Mouse (Mus musculus) neural tube, embryonic 11.5 days (tissue): ENCODE data around the gene Epha6. TPM values are rescaled to one million over a fixed set of nuclear protein-coding genes. Genes with fewer than 3 reads are reported as not detected.

ENCODE experiments used
- ATAC-seq: fragments of 200-750 bp; cut with Nextera tagmentation; 2 replicates; pipeline ENCODE4 v1.8.0; 2017; ENCODE audit warnings: moderate number of reproducible peaks, mild to moderate bottlenecking, moderate TSS enrichment, moderate library complexity; ENCODE audit not compliant: insufficient read depth, low FRiP score, low TSS enrichment
- DNase-seq: peaks from one replicate; pipeline ENCODE4 v3.0.0-alpha.2; 2015; ENCODE audit warnings: low spot score
- H3K27ac ChIP-seq: fragments of 300-500 bp; sonication (generic); 2 replicates; pipeline ENCODE4 v1.5.1; 2014; ENCODE audit warnings: low read depth, mild to moderate bottlenecking, low read length
- H3K27me3 ChIP-seq: fragments of 300-500 bp; sonication (generic); 2 replicates; pipeline ENCODE4 v1.6.1; 2014; ENCODE audit warnings: mild to moderate bottlenecking, low read length, mixed read lengths; ENCODE audit not compliant: control insufficient read depth, insufficient read depth
- H3K36me3 ChIP-seq: fragments of 300-500 bp; sonication (generic); 2 replicates; pipeline ENCODE4 v1.6.1; 2014; ENCODE audit warnings: mild to moderate bottlenecking, low read length, moderate library complexity, mixed read lengths; ENCODE audit not compliant: control insufficient read depth, insufficient read depth
- H3K4me1 ChIP-seq: fragments of 300-500 bp; sonication (generic); 2 replicates; pipeline ENCODE4 v1.6.1; 2014; ENCODE audit warnings: low read length, mixed read lengths; ENCODE audit not compliant: control insufficient read depth, insufficient read depth
- H3K4me2 ChIP-seq: fragments of 300-500 bp; sonication (generic); 2 replicates; pipeline ENCODE4 v1.6.1; 2014; ENCODE audit warnings: low read depth, mild to moderate bottlenecking, moderate library complexity
- H3K4me3 ChIP-seq: fragments of 300-500 bp; sonication (generic); 2 replicates; pipeline ENCODE4 v1.5.1; 2014; ENCODE audit warnings: low read depth, low read length
- H3K9ac ChIP-seq: fragments of 300-500 bp; sonication (generic); 2 replicates; pipeline ENCODE4 v1.6.1; 2014; ENCODE audit warnings: mild to moderate bottlenecking, low read length
- H3K9me3 ChIP-seq: fragments of 300-500 bp; sonication (generic); 2 replicates; pipeline ENCODE4 v1.6.1; 2016; ENCODE audit warnings: low read length; ENCODE audit not compliant: control insufficient read depth
- WGBS: fragments of 180-500 bp; shearing (Covaris S2); extraction: QIAGEN DNeasy Blood & Tissue Kit; methylation state at CpG from one replicate; pipeline ENCODE4 v1.1.7; 2014; 5-methylcytosine and 5-hydroxymethylcytosine counted together
- microRNA-seq: library from miRNA; unstranded; fragments of <30 nt; microRNA quantifications from one replicate; pipeline ENCODE4, GENCODE M21; 2016
- polyA plus RNA-seq: library from polyadenylated mRNA; unstranded; fragments of >200 nt; fragmentation: Nextera tagmentation; extraction: Ambion mirVana; gene quantifications from 2 replicates; pipeline ENCODE4 v1.2.1, GENCODE M21; 2014

Gene Epha6
- polyA plus RNA-seq, 1 experiment from 2014 or later = 1.2 TPM

DNA sequence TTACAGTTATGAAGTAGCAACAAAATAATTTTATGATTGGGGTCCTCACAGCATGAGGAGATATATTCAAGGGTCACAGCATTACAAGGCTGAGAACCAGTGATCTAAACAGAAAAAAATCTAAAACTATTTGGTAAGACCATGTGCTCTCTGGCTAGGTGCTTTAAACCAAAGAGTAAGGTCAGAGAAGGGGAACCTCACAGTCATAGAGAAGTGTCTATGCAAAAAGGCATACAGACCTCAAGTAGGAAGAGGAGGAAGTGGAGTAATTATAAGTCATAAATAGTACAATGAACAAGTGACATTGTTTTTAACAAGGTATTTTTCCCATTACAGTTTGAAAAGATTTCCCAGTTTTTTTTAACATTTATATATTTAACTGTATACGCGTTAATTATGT lies 983.8 kb downstream of the Epha6 start:
- Histone ChIP-seq H3K9ac (no peak overlapping the region), H3K4me2 (no peak overlapping the region), H3K9me3 (no peaks in the 10 kb centered on the region), H3K4me1 (no peaks in the 10 kb centered on the region), H3K36me3 (no peaks in the 10 kb centered on the region), H3K4me3 (no peak overlapping the region), H3K27me3 (no peaks in the 10 kb centered on the region), H3K27ac (no peak overlapping the region)
- 92% methylated on average over 2 of the region's 2 CpGs for WGBS
- ATAC-seq (no peak), DNase-seq (no peak)

DNA sequence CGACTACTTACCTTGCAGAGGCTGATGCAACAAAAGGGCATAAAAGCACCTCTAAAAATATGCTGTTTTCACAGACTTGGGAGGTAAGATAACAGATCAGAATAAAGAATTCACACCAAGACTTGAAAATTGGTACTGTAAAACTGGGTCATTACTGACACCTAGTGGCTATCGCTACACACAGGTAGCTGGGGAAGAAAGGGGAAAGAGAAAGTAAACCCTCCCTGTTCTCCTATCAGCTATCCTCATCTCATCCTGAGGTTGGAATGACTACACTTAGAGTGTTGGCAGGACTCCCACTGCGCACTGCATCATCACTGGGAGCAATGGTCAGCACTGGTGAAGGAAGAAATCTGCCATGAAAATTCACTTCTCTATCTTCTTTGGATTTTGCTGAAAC lies 988.2 kb downstream of the Epha6 start:
- no peaks in the 10 kb centered on the region for H3K9me3 ChIP-seq
- 41% methylated on average over 3 of the region's 3 CpGs for WGBS
- H3K27me3 ChIP-seq = no peaks in the 10 kb centered on the region
- DNase-seq (no peak), ATAC-seq (peak; percentile 65)
- H3K4me2 ChIP-seq = no peak overlapping the region
- no peak overlapping the region for H3K27ac ChIP-seq
- no peaks in the 10 kb centered on the region for H3K36me3 ChIP-seq
- no peak overlapping the region for H3K9ac ChIP-seq
- H3K4me3 ChIP-seq = no peak overlapping the region
- H3K4me1 ChIP-seq = no peaks in the 10 kb centered on the region

DNA sequence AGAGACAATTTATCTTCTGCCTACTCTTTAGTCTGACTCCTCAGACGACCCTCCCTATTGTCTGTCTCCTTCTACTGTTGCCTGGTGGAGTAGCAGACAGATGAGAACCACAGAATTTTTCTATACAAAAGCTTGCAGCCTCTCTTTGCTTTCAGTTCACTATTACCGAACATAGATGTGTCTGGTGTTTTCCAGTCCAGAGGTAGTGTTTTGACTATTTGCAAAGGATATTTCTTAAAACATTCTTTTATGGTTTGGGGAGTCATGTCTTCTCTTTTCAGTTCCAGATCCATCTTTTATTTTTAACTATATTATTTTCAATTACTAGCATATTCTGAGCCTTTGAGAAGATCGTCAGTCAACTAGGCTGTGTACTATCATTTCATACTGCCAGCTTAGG lies 989.7 kb downstream of the Epha6 start:
- no peaks in the 10 kb centered on the region for H3K9me3 ChIP-seq
- 73% methylated on average over 3 of the region's 3 CpGs for WGBS
- H3K27ac ChIP-seq = no peak overlapping the region
- H3K36me3 ChIP-seq = no peaks in the 10 kb centered on the region
- H3K4me1 ChIP-seq = no peaks in the 10 kb centered on the region
- no peak overlapping the region for H3K4me3 ChIP-seq
- DNase-seq (no peak), ATAC-seq (no peak)
- H3K9ac ChIP-seq = no peak overlapping the region
- no peaks in the 10 kb centered on the region for H3K27me3 ChIP-seq
- no peak overlapping the region for H3K4me2 ChIP-seq

DNA sequence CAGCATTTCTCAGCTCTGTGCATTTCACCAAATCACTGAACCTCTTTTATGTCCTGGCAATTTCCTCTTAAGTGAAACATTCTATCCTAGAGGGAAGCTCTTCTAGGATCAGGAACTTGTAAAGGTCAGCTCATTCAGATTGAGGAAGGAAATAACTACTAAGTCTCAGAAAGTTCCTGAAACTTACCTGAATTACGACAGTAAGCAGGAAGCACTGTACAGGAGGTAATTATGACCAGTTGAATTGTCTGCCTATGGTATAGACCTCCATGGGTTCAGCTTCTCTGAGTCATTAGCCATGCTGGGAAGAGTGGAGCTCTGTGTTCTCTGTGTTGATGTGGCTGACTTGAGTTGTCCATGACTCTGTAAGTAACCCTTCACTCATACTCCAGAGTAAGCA lies 994.6 kb downstream of the Epha6 start:
- no peak for ATAC-seq
- WGBS = 97% methylated on average over 1 of the region's 1 CpGs
- DNase-seq = no peak

DNA sequence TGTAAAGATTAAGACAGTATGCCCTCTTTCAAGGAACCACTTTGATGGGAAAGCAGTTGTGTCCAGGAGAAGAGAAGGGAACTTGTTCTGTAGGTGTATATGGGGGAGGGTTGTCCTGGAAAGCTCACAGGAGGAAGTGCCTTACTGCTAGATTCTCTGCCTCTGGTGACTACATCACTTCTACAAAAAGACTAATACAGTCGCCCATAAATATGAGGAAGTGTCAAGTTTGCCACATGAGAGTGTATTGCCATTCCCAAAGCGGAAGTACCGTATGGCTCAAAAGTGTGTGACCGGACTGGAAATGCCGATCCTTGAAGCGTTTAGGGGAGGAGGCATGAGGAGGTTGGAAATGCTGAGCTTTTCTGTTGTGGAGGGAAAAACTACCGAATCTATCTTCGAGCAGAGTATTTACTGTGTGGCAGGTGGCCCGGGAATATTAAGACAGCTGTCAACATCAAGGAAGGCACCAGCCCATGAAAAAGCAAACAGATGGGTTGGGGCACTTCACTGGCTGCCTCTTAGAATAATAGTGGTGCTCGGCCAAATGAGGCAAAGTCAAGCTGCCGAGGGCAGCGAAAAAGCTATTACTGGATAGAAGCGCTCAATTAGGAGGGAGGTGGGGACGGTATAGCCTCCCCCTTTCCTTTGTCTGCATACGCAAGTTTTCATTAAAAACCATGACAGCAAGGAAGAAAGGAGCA lies 1001.1 kb downstream of the Epha6 start:
- peak overlapping the region; percentile 28 for H3K4me2 ChIP-seq

More for the DNA sequence above, 994.6 kb downstream of the Epha6 start:
- no peaks in the 10 kb centered on the region for H3K4me1 ChIP-seq
- no peak overlapping the region for H3K4me3 ChIP-seq
- H3K27me3 ChIP-seq = no peaks in the 10 kb centered on the region
- H3K9ac ChIP-seq = no peak overlapping the region
- no peaks in the 10 kb centered on the region for H3K36me3 ChIP-seq
- no peaks in the 10 kb centered on the region for H3K9me3 ChIP-seq
- H3K4me2 ChIP-seq = no peak overlapping the region
- H3K27ac ChIP-seq = no peak overlapping the region

More for the DNA sequence above, 1001.1 kb downstream of the Epha6 start:
- Histone ChIP-seq H3K27ac (peak overlapping the region; percentile 42; the same call in 1 of the 2 replicates), H3K9ac (no peak overlapping the region), H3K27me3 (no peaks in the 10 kb centered on the region), H3K4me3 (no peak overlapping the region), H3K4me1 (no peaks in the 10 kb centered on the region), H3K9me3 (no peaks in the 10 kb centered on the region), H3K36me3 (no peaks in the 10 kb centered on the region)
- DNase-seq = peak; percentile 57
- 25% methylated on average over 15 of the region's 15 CpGs for WGBS
- peak; percentile 61 for ATAC-seq

Small RNA genes within 50 kb of the gene (microRNA-seq; reads per million reads assigned to microRNA genes)
- gene Gm24755 = not detected
